Mouse (Mus musculus) lung, embryonic 16.5 days (tissue): Measurements from ENCODE around the gene Rdh19. TPM values are rescaled to one million over a fixed set of nuclear protein-coding genes. Genes with fewer than 3 reads are reported as not detected.
"Not testable (repeated sequence)": the region's sequence is repeated elsewhere in the genome, so short reads cannot be mapped to it uniquely, and the experiment has no call there.

Source experiments
- ATAC-seq: fragments of 200-750 bp; cut with Nextera tagmentation; 2 replicates; pipeline ENCODE4 v1.8.0; 2017; ENCODE audit warnings: low read depth, mild to moderate bottlenecking, moderate library complexity
- H3K27ac ChIP-seq: fragments of 300-500 bp; sonication (generic); 2 replicates; pipeline ENCODE4 v1.5.1; 2014; ENCODE audit warnings: mild to moderate bottlenecking, control low read depth, low read length
- H3K27me3 ChIP-seq: fragments of 300-500 bp; sonication (generic); 2 replicates; pipeline ENCODE4 v1.6.1; 2014; ENCODE audit warnings: low read depth, low read length, mixed read lengths; ENCODE audit not compliant: control insufficient read depth, insufficient read depth
- H3K36me3 ChIP-seq: fragments of 300-500 bp; sonication (generic); 2 replicates; pipeline ENCODE4 v1.6.1; 2014; ENCODE audit warnings: low read length; ENCODE audit not compliant: control insufficient read depth, insufficient read depth
- H3K4me1 ChIP-seq: fragments of 300-500 bp; sonication (generic); replicated peaks from 2 replicates; pipeline ENCODE4 v1.6.1; 2014; ENCODE audit warnings: low read length, mixed read lengths; ENCODE audit not compliant: control insufficient read depth, insufficient read depth
- H3K4me2 ChIP-seq: fragments of 300-500 bp; sonication (generic); 2 replicates; pipeline ENCODE4 v1.6.1; 2014; ENCODE audit warnings: low read depth, low read length, control low read depth
- H3K4me3 ChIP-seq: fragments of 300-500 bp; sonication (generic); 2 replicates; pipeline ENCODE4 v1.5.1; 2014; ENCODE audit warnings: mild to moderate bottlenecking, low read length, control low read depth
- H3K9ac ChIP-seq: fragments of 300-500 bp; sonication (generic); 2 replicates; pipeline ENCODE4 v1.6.1; 2014; ENCODE audit warnings: low read length, control low read depth
- H3K9me3 ChIP-seq: fragments of 300-500 bp; sonication (generic); 2 replicates; pipeline ENCODE4 v1.6.1; 2016; ENCODE audit warnings: low read length; ENCODE audit not compliant: control insufficient read depth
- WGBS: fragments of 180-500 bp; shearing (Covaris S2); extraction: QIAGEN DNeasy Blood & Tissue Kit; methylation state at CpG from one replicate; pipeline ENCODE4 v1.1.7; 2014; 5-methylcytosine and 5-hydroxymethylcytosine counted together
- polyA plus RNA-seq: library from polyadenylated mRNA; unstranded; fragments of >200 nt; fragmentation: Nextera tagmentation; extraction: Ambion mirVana; gene quantifications from 2 replicates; pipeline ENCODE4 v1.2.1, GENCODE M21; 2015

Rdh19 gene
- polyA plus RNA-seq, 1 experiment from 2014 or later = not detected

GRCm38 (mm10) chr10:127891481-127891880, 41.8 kb downstream of the Rdh19 start:
- Histone ChIP-seq H3K4me1 (peaks cover 8% of the 10 kb centered on the region), H3K9me3 (no peaks in the 10 kb centered on the region), H3K4me2 (no peak overlapping the region), H3K4me3 (no peak overlapping the region), H3K27ac (no peak overlapping the region), H3K36me3 (no peaks in the 10 kb centered on the region), H3K27me3 (no peaks in the 10 kb centered on the region), H3K9ac (no peak overlapping the region)
- WGBS = 83% methylated on average over 1 of the region's 1 CpGs
- no peak for ATAC-seq

- not testable (repeated sequence) for H3K4me1 ChIP-seq
- WGBS = 34% methylated on average over 5 of the region's 5 CpGs
- peak; percentile 88 for ATAC-seq
Observed at GRCm38 (mm10) chr10:127893163-127894022, 43.7 kb downstream of the Rdh19 start.

GRCm38 (mm10) chr10:127896705-127897104, 47.0 kb downstream of the Rdh19 start:
- Histone ChIP-seq H3K27ac (no peak overlapping the region), H3K36me3 (no peaks in the 10 kb centered on the region), H3K4me1 (peaks cover 8% of the 10 kb centered on the region), H3K9me3 (no peaks in the 10 kb centered on the region), H3K9ac (no peak overlapping the region), H3K27me3 (no peaks in the 10 kb centered on the region), H3K4me3 (no peak overlapping the region), H3K4me2 (no peak overlapping the region)
- ATAC-seq = no peak
- WGBS = 48% methylated on average over 5 of the region's 5 CpGs

More at GRCm38 (mm10) chr10:127893163-127894022, 43.7 kb downstream of the Rdh19 start:
- H3K9me3 ChIP-seq, H3K9ac ChIP-seq, H3K4me2 ChIP-seq, H3K27me3 ChIP-seq, H3K4me3 ChIP-seq, H3K36me3 ChIP-seq, H3K27ac ChIP-seq: not testable (repeated sequence)

- 90% methylated on average over 3 of the region's 3 CpGs for WGBS
- no peak for ATAC-seq
- no peaks in the 10 kb centered on the region for H3K9me3 ChIP-seq
- H3K36me3 ChIP-seq = no peaks in the 10 kb centered on the region
- H3K27ac ChIP-seq = no peak overlapping the region
- H3K9ac ChIP-seq = no peak overlapping the region
- no peaks in the 10 kb centered on the region for H3K27me3 ChIP-seq
- peaks cover 8% of the 10 kb centered on the region for H3K4me1 ChIP-seq
- H3K4me2 ChIP-seq = no peak overlapping the region
- no peak overlapping the region for H3K4me3 ChIP-seq
Observed at GRCm38 (mm10) chr10:127897506-127897905, 47.8 kb downstream of the Rdh19 start.

- no peak within 1 kb of the TSS for H3K4me2 ChIP-seq
- no peak within 1 kb of the TSS for H3K27ac ChIP-seq
- H3K9me3 ChIP-seq = no peaks in the 10 kb centered on the region
- H3K27me3 ChIP-seq = no peaks in the 10 kb centered on the region
- no peaks in the 10 kb centered on the region for H3K36me3 ChIP-seq
- 84% methylated on average over 2 of the region's 2 CpGs for WGBS
- no peak for ATAC-seq
- no peak within 1 kb of the TSS for H3K4me3 ChIP-seq
- H3K9ac ChIP-seq = no peak within 1 kb of the TSS
- peaks cover 8% of the 10 kb centered on the region for H3K4me1 ChIP-seq
Observed at GRCm38 (mm10) chr10:127898218-127898617, 48.5 kb downstream of the Rdh19 start, which contains the start of gene Sdr9c7. Gene Sdr9c7, plus strand, starts transcription at chr10:127898518.

GRCm38 (mm10) chr10:127899783-127900182, 50.1 kb downstream of the Rdh19 start:
- ATAC-seq = no peak

GRCm38 (mm10) chr10:127901751-127902150, 52.0 kb downstream of the Rdh19 start:
- Histone ChIP-seq H3K36me3 (no peaks in the 10 kb centered on the region), H3K4me3 (no peak overlapping the region), H3K9me3 (no peaks in the 10 kb centered on the region), H3K9ac (no peak overlapping the region), H3K27ac (no peak overlapping the region), H3K27me3 (no peaks in the 10 kb centered on the region), H3K4me2 (no peak overlapping the region), H3K4me1 (peaks cover 5% of the 10 kb centered on the region)
- whole genome bisulfite sequencing = 63% methylated on average over 4 of the region's 4 CpGs
- no peak for ATAC-seq

More at GRCm38 (mm10) chr10:127899783-127900182, 50.1 kb downstream of the Rdh19 start:
- Histone ChIP-seq H3K4me2 (no peak overlapping the region), H3K36me3 (no peaks in the 10 kb centered on the region), H3K27me3 (no peaks in the 10 kb centered on the region), H3K4me3 (no peak overlapping the region), H3K9me3 (no peaks in the 10 kb centered on the region), H3K27ac (no peak overlapping the region), H3K9ac (no peak overlapping the region), H3K4me1 (peaks cover under 1% of the 10 kb centered on the region; the same call in 1 of the 2 replicates)
- WGBS = 42% methylated on average over 5 of the region's 5 CpGs

- H3K27me3 ChIP-seq = no peaks in the 10 kb centered on the region
- H3K36me3 ChIP-seq = no peaks in the 10 kb centered on the region
- no peak overlapping the region for H3K27ac ChIP-seq
- ATAC-seq = no peak
- 68% methylated on average over 1 of the region's 1 CpGs for WGBS
- H3K9ac ChIP-seq = no peak overlapping the region
- H3K9me3 ChIP-seq = no peaks in the 10 kb centered on the region
- no peak overlapping the region for H3K4me2 ChIP-seq
- no peak overlapping the region for H3K4me3 ChIP-seq
- H3K4me1 ChIP-seq = peaks cover 5% of the 10 kb centered on the region
Observed at GRCm38 (mm10) chr10:127903116-127903515, 53.4 kb downstream of the Rdh19 start.

GRCm38 (mm10) chr10:127904718-127905446, 55.2 kb downstream of the Rdh19 start:
- Histone ChIP-seq H3K36me3 (no peaks in the 10 kb centered on the region), H3K9ac (no peak overlapping the region), H3K27me3 (no peaks in the 10 kb centered on the region), H3K9me3 (no peaks in the 10 kb centered on the region), H3K4me3 (no peak overlapping the region), H3K27ac (peak overlapping the region; percentile 9; the same call in 1 of the 2 replicates), H3K4me2 (no peak overlapping the region), H3K4me1 (peaks cover 5% of the 10 kb centered on the region)
- ATAC-seq = peak; percentile 71
- 42% methylated on average over 7 of the region's 7 CpGs for WGBS
